Mouse (Mus musculus) hindbrain, embryonic 15.5 days (tissue): ENCODE measurements around the gene Dram1. TPM values are rescaled to one million over a fixed set of nuclear protein-coding genes. Genes with fewer than 3 reads are reported as not detected.
A peak's percentile ranks its signal among the peaks of the same experiment; 100 is the strongest.
"Not testable (repeated sequence)": the region's sequence is repeated elsewhere in the genome, so short reads cannot be mapped to it uniquely, and the experiment has no call there.

Experiments used
- ATAC-seq: fragments of 200-750 bp; cut with Nextera tagmentation; 2 replicates; pipeline ENCODE4 v1.8.0; 2017; ENCODE audit warnings: low read depth, moderate number of reproducible peaks, moderate TSS enrichment; ENCODE audit not compliant: low FRiP score
- H3K27ac ChIP-seq: fragments of 300-500 bp; sonication (generic); replicated peaks from 2 replicates; pipeline ENCODE4 v1.5.1; 2015; ENCODE audit warnings: mild to moderate bottlenecking, inconsistent platforms
- H3K27me3 ChIP-seq: fragments of 300-500 bp; sonication (generic); 2 replicates; pipeline ENCODE4 v1.6.1; 2015; ENCODE audit warnings: control low read depth, inconsistent platforms
- H3K36me3 ChIP-seq: fragments of 300-500 bp; sonication (generic); 2 replicates; pipeline ENCODE4 v1.6.1; 2015; ENCODE audit warnings: control low read depth, inconsistent platforms
- H3K4me1 ChIP-seq: fragments of 300-500 bp; sonication (generic); replicated peaks from 2 replicates; pipeline ENCODE4 v1.6.1; 2015; ENCODE audit warnings: control low read depth, inconsistent platforms
- H3K4me2 ChIP-seq: fragments of 300-500 bp; sonication (generic); 2 replicates; pipeline ENCODE4 v1.6.1; 2015; ENCODE audit warnings: moderate library complexity, mild to moderate bottlenecking, inconsistent platforms
- H3K4me3 ChIP-seq: fragments of 300-500 bp; sonication (generic); 2 replicates; pipeline ENCODE4 v1.5.1; 2015; ENCODE audit warnings: mild to moderate bottlenecking, inconsistent platforms
- H3K9ac ChIP-seq: fragments of 300-500 bp; sonication (generic); 2 replicates; pipeline ENCODE4 v1.6.1; 2015; ENCODE audit warnings: inconsistent platforms
- H3K9me3 ChIP-seq: fragments of 300-500 bp; sonication (generic); 2 replicates; pipeline ENCODE4 v1.6.1; 2016; ENCODE audit warnings: control low read depth, inconsistent platforms
- WGBS: fragments of 180-500 bp; shearing (Covaris S2); methylation state at CpG from one replicate; pipeline ENCODE4 v1.1.7; 2015; 5-methylcytosine and 5-hydroxymethylcytosine counted together
- polyA plus RNA-seq: library from polyadenylated mRNA; unstranded; fragments of >200 nt; fragmentation: Nextera tagmentation; extraction: Ambion mirVana; gene quantifications from 2 replicates; pipeline ENCODE4 v1.2.1, GENCODE M21; 2015

Gene Dram1
- polyA plus RNA-seq, 1 experiment from 2014 or later, result 0.53 TPM

- H3K4me3 ChIP-seq, result no peak overlapping the region
- ATAC-seq, result no peak
- 71% methylated on average over 5 of the region's 5 CpGs for WGBS
Measured at GRCm38 (mm10) chr10:88384081-88384480, 5.2 kb upstream of the Dram1 start.

DNA sequence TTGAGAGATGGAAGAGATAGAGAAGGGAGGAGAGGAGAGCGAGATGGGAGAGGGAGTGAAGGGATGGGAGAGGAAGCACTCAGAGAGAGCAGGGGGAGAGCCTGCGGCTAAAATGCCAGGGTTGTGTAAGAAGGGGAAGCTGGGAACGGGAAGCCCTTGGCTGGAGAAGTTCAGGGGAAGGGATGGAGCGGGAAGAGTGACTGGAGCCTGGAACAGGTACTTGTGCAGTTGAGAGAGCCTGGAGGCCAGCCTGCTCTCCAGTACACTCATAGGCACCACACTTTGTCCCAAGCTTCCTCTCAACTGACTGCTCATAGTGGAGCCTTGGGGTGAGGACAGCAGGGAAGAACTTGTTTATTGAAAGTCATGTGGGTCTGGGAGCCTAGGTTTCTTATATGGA lies 4.6 kb upstream of the Dram1 start:
- ATAC-seq, result no peak
- Histone ChIP-seq H3K4me3 (no peak overlapping the region), H3K36me3 (no peaks in the 10 kb centered on the region), H3K4me1 (peaks cover 18% of the 10 kb centered on the region), H3K9me3 (no peaks in the 10 kb centered on the region), H3K27me3 (no peaks in the 10 kb centered on the region), H3K27ac (no peak overlapping the region), H3K4me2 (no peak overlapping the region), H3K9ac (no peak overlapping the region)
- WGBS, result 72% methylated on average over 4 of the region's 4 CpGs

More at GRCm38 (mm10) chr10:88384081-88384480, 5.2 kb upstream of the Dram1 start:
- Histone ChIP-seq H3K9ac (no peak overlapping the region), H3K4me1 (peaks cover 18% of the 10 kb centered on the region), H3K4me2 (no peak overlapping the region), H3K36me3 (no peaks in the 10 kb centered on the region), H3K27me3 (no peaks in the 10 kb centered on the region), H3K27ac (no peak overlapping the region), H3K9me3 (no peaks in the 10 kb centered on the region)

DNA sequence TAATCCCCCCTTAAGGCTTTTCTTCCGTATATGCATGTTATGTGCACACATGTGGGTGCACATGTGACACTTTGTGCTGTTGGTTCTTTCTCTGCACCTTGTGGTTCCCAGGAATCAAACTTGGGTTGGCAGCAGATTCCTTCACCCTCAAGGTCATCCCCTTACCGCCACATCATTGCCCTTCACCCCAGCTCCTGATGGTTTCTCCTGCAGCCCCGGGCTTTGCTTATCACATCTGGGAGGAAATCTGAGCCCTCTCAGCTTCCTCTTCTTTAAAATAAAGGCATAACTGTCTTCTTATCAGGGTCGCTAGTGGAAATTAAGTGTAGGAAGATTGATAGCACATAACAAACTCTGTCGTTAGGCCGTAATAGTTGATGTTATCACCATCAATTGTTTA lies 3.1 kb upstream of the Dram1 start:
- Histone ChIP-seq H3K4me2 (no peak overlapping the region), H3K36me3 (no peaks in the 10 kb centered on the region)

GRCm38 (mm10) chr10:88381286-88381685 lies 2.4 kb upstream of the Dram1 start:
- H3K4me3 ChIP-seq, result no peak overlapping the region
- WGBS, result 83% methylated on average over 4 of the region's 4 CpGs
- H3K27ac ChIP-seq, result no peak overlapping the region
- no peak for ATAC-seq
- H3K4me1 ChIP-seq, result peaks cover 22% of the 10 kb centered on the region
- H3K36me3 ChIP-seq, result no peaks in the 10 kb centered on the region
- H3K27me3 ChIP-seq, result no peaks in the 10 kb centered on the region
- no peak overlapping the region for H3K9ac ChIP-seq
- peak overlapping the region; percentile 81 for H3K4me2 ChIP-seq
- no peaks in the 10 kb centered on the region for H3K9me3 ChIP-seq

More for the DNA sequence above, 3.1 kb upstream of the Dram1 start:
- ATAC-seq, result no peak
- Histone ChIP-seq H3K27me3 (no peaks in the 10 kb centered on the region), H3K4me1 (peaks cover 18% of the 10 kb centered on the region), H3K9me3 (no peaks in the 10 kb centered on the region), H3K27ac (no peak overlapping the region), H3K9ac (no peak overlapping the region), H3K4me3 (no peak overlapping the region)
- WGBS, result 87% methylated on average over 6 of the region's 6 CpGs

DNA sequence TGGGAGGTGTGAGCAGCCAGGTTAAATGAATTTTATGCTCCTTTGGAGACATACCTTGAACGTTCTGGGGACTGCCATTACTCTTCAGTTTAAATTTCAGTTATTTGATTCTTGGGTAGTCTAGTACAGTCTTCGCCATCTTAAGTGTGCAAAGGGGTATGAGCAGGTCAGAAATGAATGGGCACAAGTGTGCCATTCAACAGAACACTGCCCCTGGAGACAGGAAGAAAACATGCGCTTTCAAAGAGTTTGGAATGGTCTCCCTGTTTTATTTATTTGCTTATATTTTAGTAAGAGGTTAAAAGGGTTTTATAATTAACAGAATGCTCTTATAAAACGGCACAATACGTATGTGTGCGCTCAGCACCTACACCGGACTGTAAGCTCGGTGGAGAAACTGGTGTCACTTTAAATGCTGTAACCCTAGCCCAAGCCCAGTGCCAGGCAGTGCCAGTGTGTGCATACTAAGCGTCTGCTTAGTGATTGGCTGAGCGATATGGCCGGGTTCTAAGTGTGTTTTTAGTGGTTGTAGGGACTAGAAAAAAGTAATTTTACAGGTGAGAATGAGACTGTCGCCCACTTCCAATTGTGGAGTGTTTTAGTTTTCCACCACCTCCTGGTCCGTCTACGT lies 1.7 kb upstream of the Dram1 start:
- Histone ChIP-seq H3K9ac (peak overlapping the region; percentile 90), H3K36me3 (no peaks in the 10 kb centered on the region), H3K4me3 (peak overlapping the region; percentile 95), H3K27ac (peak overlapping the region; percentile 91; the same call in 1 of the 2 replicates), H3K9me3 (no peaks in the 10 kb centered on the region), H3K4me1 (peaks cover 22% of the 10 kb centered on the region), H3K4me2 (peak overlapping the region; percentile 81), H3K27me3 (no peaks in the 10 kb centered on the region)
- no peak for ATAC-seq
- WGBS, result 52% methylated on average over 14 of the region's 14 CpGs

DNA sequence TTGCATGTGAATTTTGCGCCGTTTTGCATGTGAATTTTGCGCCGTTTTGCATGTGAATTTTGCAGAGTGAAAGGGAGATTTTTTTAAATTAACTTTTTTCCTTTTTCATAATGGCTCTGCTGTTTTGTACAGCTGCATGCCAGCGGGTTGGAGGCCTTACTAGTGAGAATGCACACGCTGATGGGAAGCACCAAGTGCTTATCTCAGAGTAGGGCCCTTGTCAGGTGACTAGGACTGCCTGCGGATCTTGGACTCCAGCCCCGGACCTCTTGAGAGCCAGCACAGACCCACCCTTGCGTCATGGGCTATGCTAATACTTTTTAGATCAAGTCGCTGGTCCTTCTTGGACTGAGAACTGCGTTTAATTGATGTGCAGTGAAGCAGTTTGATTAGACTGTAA lies 1.1 kb upstream of the Dram1 start:
- Histone ChIP-seq H3K36me3 (no peaks in the 10 kb centered on the region), H3K4me1 (peaks cover 22% of the 10 kb centered on the region), H3K4me3 (peak overlapping the region; percentile 95), H3K4me2 (peak overlapping the region; percentile 81), H3K27ac (peak overlapping the region; percentile 91), H3K9ac (peak overlapping the region; percentile 90), H3K9me3 (no peaks in the 10 kb centered on the region), H3K27me3 (no peaks in the 10 kb centered on the region)
- ATAC-seq, result peak; percentile 37; the same call in 1 of the 2 replicates
- 0% methylated on average over 11 of the region's 11 CpGs for WGBS

GRCm38 (mm10) chr10:88377666-88378065 lies 1.2 kb downstream of the Dram1 start:
- Histone ChIP-seq H3K9ac (no peak overlapping the region), H3K4me1 (peaks cover 22% of the 10 kb centered on the region), H3K4me2 (no peak overlapping the region), H3K9me3 (no peaks in the 10 kb centered on the region), H3K4me3 (no peak overlapping the region), H3K27ac (no peak overlapping the region), H3K27me3 (no peaks in the 10 kb centered on the region), H3K36me3 (no peaks in the 10 kb centered on the region)
- ATAC-seq, result no peak
- 91% methylated on average over 4 of the region's 4 CpGs for WGBS

DNA sequence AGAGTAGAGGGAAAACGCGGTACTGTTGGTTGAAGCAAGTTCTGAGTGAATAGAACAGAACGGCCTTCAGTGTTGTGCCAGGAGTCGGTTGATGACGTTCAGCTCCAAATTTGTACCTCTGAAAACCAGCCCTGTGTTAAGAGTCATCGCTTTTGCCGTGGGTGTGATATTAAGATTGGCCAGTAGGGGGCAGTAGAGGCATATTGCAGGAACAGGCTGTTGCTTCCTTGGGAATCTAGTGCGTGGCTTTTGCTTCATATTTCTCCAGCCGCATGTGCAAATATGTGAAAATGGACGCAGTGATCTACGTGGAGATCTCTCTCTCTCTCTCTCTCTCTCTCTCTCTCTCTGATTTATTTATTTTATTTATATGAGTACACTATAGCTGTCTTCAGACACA lies 2.1 kb downstream of the Dram1 start:
- Histone ChIP-seq H3K9me3 (no peaks in the 10 kb centered on the region), H3K4me2 (peak overlapping the region; percentile 39), H3K4me3 (no peak overlapping the region), H3K27ac (no peak overlapping the region), H3K36me3 (no peaks in the 10 kb centered on the region), H3K4me1 (peaks cover 22% of the 10 kb centered on the region), H3K27me3 (no peaks in the 10 kb centered on the region), H3K9ac (no peak overlapping the region)
- WGBS, result 6% methylated on average over 11 of the region's 11 CpGs
- ATAC-seq, result no peak

DNA sequence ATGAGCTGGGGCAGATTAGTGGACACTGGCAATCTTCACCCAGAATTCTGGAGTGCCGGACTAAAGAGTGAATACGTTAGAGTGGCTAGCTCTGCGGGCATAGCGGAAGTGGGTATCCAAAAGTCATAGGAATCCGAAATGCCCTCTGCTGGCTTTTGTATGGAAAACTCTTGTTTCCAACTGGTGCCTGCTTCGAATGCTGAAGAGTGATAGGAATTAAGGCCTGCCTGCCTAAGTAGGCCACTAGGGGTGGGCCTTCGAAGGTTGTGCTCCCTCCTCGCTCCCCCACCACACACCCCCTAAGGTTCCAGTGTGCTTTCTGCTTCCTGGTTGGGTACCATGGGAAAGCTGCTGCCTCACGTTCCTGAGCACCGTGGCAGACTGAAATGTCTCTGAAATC lies 3.9 kb downstream of the Dram1 start:
- no peak for ATAC-seq
- H3K4me2 ChIP-seq, result no peak overlapping the region
- no peak overlapping the region for H3K4me3 ChIP-seq
- H3K27me3 ChIP-seq, result no peaks in the 10 kb centered on the region
- peaks cover 4% of the 10 kb centered on the region for H3K4me1 ChIP-seq
- no peaks in the 10 kb centered on the region for H3K9me3 ChIP-seq
- H3K36me3 ChIP-seq, result no peaks in the 10 kb centered on the region
- no peak overlapping the region for H3K27ac ChIP-seq
- H3K9ac ChIP-seq, result no peak overlapping the region
- WGBS, result 31% methylated on average over 10 of the region's 10 CpGs

- not testable (repeated sequence) for H3K4me2 ChIP-seq, H3K27ac ChIP-seq, H3K27me3 ChIP-seq, H3K4me3 ChIP-seq, H3K9ac ChIP-seq, H3K4me1 ChIP-seq, ATAC-seq, H3K36me3 ChIP-seq, H3K9me3 ChIP-seq
- 90% methylated on average over 2 of the region's 2 CpGs for WGBS
Measured at GRCm38 (mm10) chr10:88372945-88373344, 5.9 kb downstream of the Dram1 start.

DNA sequence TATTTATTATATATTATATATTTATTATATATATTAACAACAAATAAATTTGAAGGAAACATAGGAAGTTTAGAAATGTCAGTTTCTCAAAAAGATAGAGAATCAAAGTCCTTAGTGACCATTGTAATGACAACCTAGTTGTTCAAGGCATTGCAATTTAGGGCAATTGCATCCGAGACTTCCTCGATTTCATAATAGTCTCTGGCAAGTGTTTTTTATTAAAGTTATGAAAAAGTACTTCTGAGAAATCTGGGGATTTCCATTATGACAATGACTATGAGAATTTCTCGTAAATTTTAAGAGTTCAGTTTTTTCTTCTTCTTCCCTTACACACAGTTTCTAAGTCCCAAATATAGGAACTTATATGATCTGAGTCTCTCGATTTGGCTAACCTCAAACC lies 6.4 kb downstream of the Dram1 start:
- Histone ChIP-seq H3K36me3 (no peaks in the 10 kb centered on the region), H3K9ac (no peak overlapping the region), H3K4me1 (0 out of 2 replicates have a peak, but pooled peaks cover 4% of the 10 kb centered on the region), H3K27me3 (no peaks in the 10 kb centered on the region), H3K4me2 (no peak overlapping the region), H3K4me3 (no peak overlapping the region), H3K9me3 (no peaks in the 10 kb centered on the region), H3K27ac (no peak overlapping the region)
- 95% methylated on average over 4 of the region's 4 CpGs for WGBS
- no peak for ATAC-seq

DNA sequence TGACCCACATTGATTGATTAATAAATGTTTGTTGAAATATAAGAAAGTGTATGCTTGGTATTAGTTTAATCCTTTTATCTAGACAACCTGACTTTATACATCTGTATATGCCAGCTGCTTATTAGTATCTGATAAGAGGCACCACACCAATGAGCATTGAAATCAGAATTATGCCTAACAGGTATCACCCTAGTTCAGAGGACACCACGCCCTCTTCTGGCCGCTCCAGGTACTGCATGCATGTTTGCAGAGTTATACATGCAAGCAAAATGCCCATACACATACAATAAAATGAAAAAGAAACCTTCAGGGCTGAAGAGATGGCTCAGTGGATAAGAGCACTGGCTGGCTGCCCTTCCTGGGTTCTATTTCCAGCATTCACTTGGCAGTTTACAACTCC lies 7.1 kb downstream of the Dram1 start:
- Histone ChIP-seq H3K4me2 (no peak overlapping the region), H3K4me1 (0 out of 2 replicates have a peak, but pooled peaks cover 4% of the 10 kb centered on the region), H3K4me3 (no peak overlapping the region), H3K27me3 (no peaks in the 10 kb centered on the region), H3K9me3 (no peaks in the 10 kb centered on the region), H3K36me3 (no peaks in the 10 kb centered on the region), H3K9ac (no peak overlapping the region), H3K27ac (no peak overlapping the region)
- ATAC-seq, result no peak
- WGBS, result 6% methylated on average over 2 of the region's 2 CpGs

- Histone ChIP-seq H3K9me3 (no peaks in the 10 kb centered on the region), H3K27me3 (no peaks in the 10 kb centered on the region), H3K27ac (no peak overlapping the region), H3K4me2 (no peak overlapping the region), H3K36me3 (no peaks in the 10 kb centered on the region), H3K4me3 (no peak overlapping the region), H3K9ac (no peak overlapping the region), H3K4me1 (no peaks in the 10 kb centered on the region)
- 63% methylated on average over 4 of the region's 4 CpGs for WGBS
- no peak for ATAC-seq
Measured at GRCm38 (mm10) chr10:88369233-88369632, 9.6 kb downstream of the Dram1 start.
